Mouse (Mus musculus) brain, embryonic 18.5 days (tissue): Measurements from ENCODE around the gene Map3k20.

Source experiments
- DNase-seq: peaks from one replicate; pipeline ENCODE4 v3.0.0-alpha.2; 2012; ENCODE audit warnings: low read depth, low spot score

Map3k20 gene

GRCm38 (mm10) chr2:72285256-72285887, at the start of gene Map3k20:
Gene Map3k20, plus strand, starts transcription at chr2:72285637.
- DNase-seq, result no peak

DNA sequence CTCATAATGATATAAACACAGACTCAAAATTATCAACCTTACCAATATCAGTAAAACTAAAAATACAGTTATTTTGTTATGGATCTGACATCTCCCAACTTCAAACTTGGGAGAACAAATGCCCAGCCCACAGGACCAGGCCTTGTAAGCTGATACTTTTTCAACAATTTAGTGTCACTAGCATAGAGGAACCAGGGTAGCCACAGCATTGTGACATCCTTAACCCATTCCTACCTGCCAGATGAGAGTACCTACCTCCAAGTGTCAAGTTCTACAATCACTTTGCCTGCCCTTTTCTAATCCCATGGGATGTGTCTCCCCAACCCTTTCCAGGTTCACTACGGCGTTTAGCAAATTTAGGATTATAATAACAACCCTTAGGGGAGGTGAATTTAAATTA, 47.0 kb upstream of the Map3k20 start:
- DNase-seq, result no peak

- DNase-seq, result no peak
Measured at GRCm38 (mm10) chr2:72238925-72239324, 46.5 kb upstream of the Map3k20 start.

DNA sequence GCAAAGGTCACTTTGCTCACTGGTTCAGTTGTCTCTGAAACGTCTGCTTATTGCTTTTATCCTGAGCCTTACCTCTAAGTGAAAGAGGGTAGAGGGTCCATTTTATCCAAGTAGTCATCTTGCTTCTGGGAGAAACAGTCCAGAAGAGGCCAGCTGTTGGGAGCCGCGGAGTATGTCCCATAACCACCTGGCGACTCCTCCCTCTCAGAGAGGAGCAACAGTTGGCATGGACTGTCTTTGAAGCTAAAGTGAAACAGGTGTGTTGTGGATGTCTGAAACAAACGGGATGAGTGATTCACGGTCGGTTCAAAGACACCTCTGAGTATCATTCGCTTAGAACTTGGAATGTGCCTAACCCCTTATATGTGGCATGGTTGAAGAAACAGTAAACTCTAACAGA, 46.0 kb upstream of the Map3k20 start:
- no peak for DNase-seq

DNA sequence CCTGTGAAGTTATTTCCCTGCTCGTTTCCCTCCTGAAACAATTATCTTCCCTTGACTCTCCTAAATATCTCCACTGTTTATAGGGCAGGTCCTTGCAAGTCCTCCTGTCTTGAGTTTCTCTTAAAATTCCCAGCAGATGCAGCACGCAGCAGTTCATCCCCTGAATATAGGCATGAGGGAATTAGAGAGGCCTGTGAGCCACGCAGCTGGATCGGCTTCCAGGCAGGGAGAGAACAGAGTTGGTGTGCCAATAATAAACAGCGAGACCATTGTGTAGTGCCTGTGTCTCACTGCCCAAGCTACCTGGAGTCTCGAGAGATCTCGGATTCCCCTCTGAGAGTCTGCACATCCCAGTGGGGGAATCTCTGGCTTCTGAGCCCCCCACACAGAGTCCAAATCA, 45.4 kb upstream of the Map3k20 start:
- no peak for DNase-seq

DNA sequence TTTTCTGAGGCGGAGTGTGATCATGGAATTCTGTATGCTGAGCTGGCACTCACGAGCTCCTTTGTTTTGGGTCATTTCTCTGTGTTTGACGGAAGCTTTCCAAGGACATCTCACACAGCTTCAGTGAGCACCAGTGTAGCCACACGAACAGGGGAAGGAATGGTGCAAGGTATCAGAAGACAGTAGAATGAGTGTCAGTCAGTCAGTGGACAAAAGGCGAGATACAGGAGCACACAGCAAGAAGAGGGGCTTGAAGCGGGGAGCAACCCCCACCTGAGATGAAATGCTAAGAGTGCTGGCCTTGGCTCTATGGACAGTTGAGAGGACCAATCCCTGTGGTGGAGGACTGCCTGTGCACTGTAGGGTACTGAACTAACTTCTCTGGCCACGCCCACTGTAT, 44.7 kb upstream of the Map3k20 start:
- DNase-seq, result no peak

GRCm38 (mm10) chr2:72241714-72242472, 43.5 kb upstream of the Map3k20 start:
- no peak for DNase-seq

DNA sequence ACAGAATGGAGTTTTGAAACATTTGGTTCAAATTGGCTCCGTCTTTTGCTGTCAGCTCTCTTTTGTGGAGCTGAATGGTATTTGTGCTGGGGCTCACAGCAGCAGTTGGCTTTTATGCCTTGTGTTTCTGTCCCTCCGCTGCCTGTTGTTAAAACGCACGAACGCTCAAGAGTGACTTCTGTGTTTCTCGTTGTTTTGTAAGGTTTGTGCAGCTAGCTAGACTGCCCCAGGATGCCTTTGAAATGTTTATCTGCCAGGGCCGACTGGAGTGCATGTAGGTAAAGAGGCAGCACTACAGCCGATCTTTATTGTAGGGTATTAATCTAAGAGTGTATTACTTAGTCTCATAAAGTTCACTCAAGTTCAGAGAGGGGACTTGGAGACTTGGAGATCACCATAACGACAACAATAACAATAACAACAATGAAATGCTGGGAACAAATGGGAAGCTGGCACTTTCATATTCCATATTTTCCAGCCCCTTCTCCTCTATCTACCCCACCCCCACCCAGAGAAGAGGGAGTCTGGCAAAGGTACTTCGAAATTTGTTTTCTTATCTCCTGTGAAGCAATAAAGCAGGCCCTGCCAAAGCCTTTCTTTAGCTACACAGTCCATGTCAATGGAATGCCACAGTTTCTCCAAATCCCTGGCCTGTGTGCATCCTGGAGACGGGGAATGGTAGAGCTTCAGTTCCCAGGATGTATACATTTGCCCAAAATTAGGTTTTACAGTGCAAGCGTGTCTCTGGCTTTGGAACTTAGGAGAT, 42.3 kb upstream of the Map3k20 start:
- no peak for DNase-seq

GRCm38 (mm10) chr2:72245631-72246030, 39.8 kb upstream of the Map3k20 start:
- DNase-seq, result no peak

DNA sequence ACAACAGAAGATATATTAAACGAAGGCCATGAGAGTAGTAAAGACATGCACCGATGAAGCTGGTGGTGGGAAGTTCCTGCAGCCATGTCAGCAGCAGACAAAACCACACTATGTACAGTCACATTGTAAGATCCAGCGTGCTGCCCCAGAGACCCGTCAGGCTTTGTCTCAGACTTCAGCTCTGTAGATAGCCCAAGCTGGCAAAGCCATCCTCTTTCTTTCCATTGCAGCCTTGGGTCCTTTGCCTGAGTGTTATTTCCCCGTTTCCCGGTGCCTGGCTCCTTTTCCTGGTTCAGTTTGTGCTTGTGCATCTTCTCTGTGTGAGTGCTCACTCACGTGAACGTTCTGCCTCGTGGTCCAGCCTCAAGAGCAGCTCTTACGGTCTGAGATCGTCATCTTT, 39.1 kb upstream of the Map3k20 start:
- no peak for DNase-seq

GRCm38 (mm10) chr2:72247819-72248218, 37.6 kb upstream of the Map3k20 start:
- no peak for DNase-seq

DNA sequence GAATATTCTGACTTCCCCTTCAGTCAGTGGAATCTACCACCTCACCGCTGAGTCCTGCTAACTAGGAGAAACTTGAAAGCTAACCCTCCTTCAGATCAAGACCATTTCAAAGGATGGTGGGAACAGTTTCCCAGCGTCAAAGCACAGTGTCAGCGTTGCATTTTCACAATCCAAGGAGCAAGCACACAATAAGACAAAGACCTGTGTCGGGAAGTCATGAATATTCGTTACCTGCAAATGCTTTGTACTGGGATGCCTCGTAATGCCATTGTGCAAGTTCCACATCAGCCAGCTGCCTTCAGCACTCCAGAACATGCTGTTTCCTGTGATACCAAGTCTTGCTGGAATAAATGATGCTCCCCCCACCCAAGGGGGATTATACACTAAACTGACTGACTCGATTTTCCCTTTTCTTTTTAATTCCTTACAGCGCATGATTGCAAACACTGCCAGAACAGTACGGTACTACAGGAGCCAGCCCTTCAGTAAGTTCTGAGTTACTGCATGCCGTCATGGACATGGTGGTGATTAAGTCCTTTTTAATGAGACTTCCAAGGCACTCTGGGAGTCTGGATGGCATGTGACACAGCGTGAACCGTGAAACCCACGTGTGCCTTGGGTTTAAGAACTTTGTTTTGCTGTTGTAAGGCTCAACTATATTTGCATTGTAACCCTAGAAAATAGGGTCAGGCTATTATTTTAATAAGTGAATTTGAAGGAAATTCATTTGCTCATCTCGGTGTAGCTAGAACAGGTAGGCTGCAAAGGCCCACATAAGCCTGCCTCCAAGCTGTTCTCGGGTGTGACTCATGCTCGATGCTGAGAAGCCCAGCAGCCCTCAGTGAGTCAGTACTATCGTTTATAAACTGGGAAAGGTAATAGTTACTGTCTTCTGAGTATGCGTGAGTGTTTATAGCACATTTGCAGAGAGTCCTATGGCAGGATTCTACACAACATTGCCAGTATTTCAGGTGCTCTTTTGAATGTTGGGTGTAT, 32.6 kb upstream of the Map3k20 start:
- DNase-seq, result no peak

DNA sequence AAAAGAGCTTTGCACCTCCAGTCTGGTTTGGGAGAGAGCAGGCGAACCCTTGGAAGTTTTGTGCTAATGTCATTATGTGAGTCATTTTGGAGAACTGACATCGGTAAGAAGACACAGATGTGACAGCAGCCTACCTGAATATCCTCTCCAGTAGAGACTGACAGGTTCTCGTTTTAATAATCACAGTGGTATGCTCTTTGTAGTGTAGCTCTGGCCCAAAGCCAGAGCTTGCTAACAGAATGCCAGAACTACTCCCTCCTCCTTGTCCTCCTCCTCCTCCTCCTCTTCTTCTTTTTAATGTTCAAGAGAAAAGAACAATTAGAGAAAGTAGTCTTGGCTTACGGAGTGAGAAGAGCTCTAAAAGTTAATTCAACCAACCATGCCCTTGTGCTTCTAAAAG, 31.6 kb upstream of the Map3k20 start:
- DNase-seq, result no peak

GRCm38 (mm10) chr2:72254813-72255582, 30.4 kb upstream of the Map3k20 start:
- DNase-seq, result no peak

DNA sequence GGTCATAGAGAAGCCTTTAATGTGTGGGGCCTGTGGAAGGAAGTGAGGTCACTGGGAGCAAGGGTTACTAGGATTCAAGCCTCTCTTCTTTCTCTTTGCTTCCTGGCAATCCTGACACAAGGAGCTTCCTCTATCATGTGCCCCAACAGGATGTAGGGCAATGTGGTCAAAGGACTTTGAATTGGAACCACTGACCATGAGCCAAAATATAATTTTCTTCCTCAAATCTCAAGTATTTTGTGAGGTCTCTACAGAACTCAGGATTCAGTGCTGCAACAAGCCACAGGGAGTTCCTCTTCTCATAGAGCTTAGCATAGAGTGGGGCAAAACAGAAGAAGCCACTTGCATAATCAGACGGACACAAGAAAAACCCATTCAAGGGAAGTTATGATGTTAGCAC, 24.7 kb upstream of the Map3k20 start:
- no peak for DNase-seq

DNA sequence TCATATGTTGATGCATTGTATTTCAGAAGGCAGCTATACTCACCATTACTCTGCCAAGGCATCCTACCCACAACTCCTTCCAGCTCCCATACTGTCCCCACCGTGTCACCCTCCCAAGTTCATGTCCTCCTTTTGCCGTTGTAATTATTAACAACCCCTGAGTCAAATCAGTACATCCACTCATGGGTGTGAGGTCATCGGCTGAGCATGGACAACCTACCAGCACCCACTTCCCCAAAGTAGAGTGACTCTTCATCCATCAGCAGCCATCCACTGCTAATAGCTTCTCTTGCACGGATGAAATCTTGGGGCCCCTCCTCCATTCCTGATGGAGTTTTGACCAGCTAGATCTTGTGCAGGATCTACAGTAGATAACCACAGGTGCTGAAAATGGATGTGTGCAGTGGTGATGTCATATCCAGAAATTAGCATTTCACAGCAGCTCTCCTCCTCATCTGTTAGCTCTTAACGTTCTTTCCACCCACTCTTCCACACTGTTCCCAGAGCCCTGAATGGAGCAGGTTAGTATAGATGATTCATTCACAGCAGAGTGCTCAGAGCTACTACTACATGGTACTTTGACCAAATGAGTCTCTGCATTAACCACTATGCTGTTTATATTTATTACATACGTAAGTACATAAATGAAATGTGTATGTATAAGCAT, 22.5 kb upstream of the Map3k20 start:
- DNase-seq, result no peak

DNA sequence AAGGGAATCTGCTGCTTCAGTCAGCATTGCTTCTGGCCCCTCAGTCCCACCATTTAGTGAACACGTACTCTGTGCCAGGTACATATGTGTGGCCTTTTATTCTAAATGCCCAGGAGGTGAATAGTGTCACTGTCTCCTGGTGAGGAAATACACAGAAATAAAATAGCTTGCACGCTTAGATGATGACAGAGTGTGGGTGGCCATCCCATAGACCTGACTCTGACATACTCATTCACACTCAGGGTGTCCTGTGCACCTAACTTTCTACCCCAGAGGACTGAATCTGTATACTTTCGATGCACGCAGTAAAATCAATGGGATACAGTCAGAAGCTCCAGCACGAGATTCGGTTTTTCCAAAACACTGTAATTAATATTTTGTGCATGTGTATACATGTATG, 18.0 kb upstream of the Map3k20 start:
- no peak for DNase-seq

DNA sequence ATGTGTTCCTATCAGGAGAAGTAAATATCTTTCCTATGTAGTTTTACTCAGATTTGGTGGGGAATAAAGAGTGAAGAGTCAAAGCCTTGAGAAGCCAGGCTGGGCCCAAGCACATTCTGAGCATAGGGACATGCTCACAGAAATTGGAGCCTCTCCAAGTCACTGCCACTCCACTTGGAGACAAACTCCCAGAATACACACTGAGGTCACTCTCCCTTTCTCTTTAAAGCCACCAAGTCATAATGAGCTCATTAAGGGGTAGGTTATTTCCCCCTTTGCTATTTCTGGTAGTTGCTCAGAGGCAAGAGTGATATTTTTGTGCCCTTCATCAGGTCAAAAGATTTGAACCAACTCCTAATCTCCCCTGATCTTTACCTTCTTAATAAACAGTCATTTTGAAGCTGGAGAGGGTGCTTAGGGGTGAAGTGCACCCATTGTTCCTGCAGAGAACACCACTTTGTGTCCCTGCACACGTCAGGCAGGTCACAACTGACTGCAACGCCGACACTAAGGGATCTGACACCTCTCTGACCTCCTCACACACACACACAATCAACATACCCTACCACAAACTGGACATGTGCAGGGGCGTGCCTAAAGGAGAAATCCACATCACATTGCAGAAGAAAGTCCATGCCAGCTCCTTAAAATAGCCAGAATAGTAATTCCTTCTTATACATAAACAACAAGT, 15.6 kb upstream of the Map3k20 start:
- no peak for DNase-seq

- no peak for DNase-seq
Measured at GRCm38 (mm10) chr2:72278247-72278873, 7.1 kb upstream of the Map3k20 start.
